Mouse (Mus musculus) MEL (cell line): ENCODE data around the gene Apba1. TPM values are rescaled to one million over a fixed set of nuclear protein-coding genes. Genes with fewer than 3 reads are reported as not detected.

ENCODE experiments used
- DNase-seq: peaks from one replicate; pipeline ENCODE4 v3.0.0; 2011; ENCODE audit warnings: low read depth, low spot score
- H3K27ac ChIP-seq: 2 replicates; pipeline ENCODE4 v1.5.1; 2012; ENCODE audit warnings: low read depth, mild to moderate bottlenecking, control low read depth, low read length, moderate library complexity; ENCODE audit not compliant: control insufficient read depth
- H3K27me3 ChIP-seq, 2 experiments: fragments of 150-350 bp in 1 of 2; sonication (generic) in 1 of 2; 2 replicates each; pipeline ENCODE4 v1.6.1; 2012; ENCODE audit warnings: low read length in 2 of 2, mild to moderate bottlenecking in 2 of 2, improper control_type of control experiment in 1 of 2, moderate library complexity in 1 of 2; ENCODE audit not compliant: insufficient read depth in 2 of 2, control insufficient read depth in 1 of 2
- H3K36me3 ChIP-seq, 2 experiments: 2 replicates each; pipeline ENCODE4 v1.6.1; 2012 to 2014; ENCODE audit warnings: low read length in 2 of 2, improper control_type of control experiment in 1 of 2, inconsistent platforms in 1 of 2, mild to moderate bottlenecking in 1 of 2; ENCODE audit not compliant: insufficient read depth in 2 of 2, control insufficient read depth in 1 of 2
- H3K4me1 ChIP-seq, 2 experiments: fragments of 150-350 bp in 1 of 2; sonication (generic) in 1 of 2; 2 replicates each; pipeline ENCODE4 v1.6.1; 2012; ENCODE audit warnings: low read length in 2 of 2, improper control_type of control experiment in 1 of 2, mild to moderate bottlenecking in 1 of 2; ENCODE audit not compliant: insufficient read depth in 2 of 2, control insufficient read depth in 1 of 2
- H3K4me3 ChIP-seq, 2 experiments: fragments of 150-350 bp in 1 of 2; sonication (generic) in 1 of 2; 2 replicates each; pipeline ENCODE4 v1.5.1; 2012; ENCODE audit warnings: low read depth in 2 of 2, low read length in 2 of 2, mild to moderate bottlenecking in 2 of 2, moderate library complexity in 2 of 2, control low read depth in 1 of 2, improper control_type of control experiment in 1 of 2; ENCODE audit not compliant: control insufficient read depth in 1 of 2, insufficient read depth in 1 of 2
- H3K79me2 ChIP-seq: 2 replicates; pipeline ENCODE4 v1.6.1; 2012; ENCODE audit warnings: mild to moderate bottlenecking, low read length, moderate library complexity; ENCODE audit not compliant: control insufficient read depth, poor library complexity, insufficient read depth
- H3K9ac ChIP-seq: 2 replicates; pipeline ENCODE4 v1.6.1; 2012; ENCODE audit warnings: low read depth, mild to moderate bottlenecking, control low read depth, low read length, moderate library complexity; ENCODE audit not compliant: control insufficient read depth, poor library complexity, severe bottlenecking
- H3K9me3 ChIP-seq: fragments of 150-350 bp; sonication (generic); replicated peaks from 2 replicates; pipeline ENCODE4 v1.6.1; 2012; ENCODE audit warnings: mild to moderate bottlenecking, low read length, improper control_type of control experiment, moderate library complexity; ENCODE audit not compliant: insufficient read depth
- BHLHE40 ChIP-seq: IDR thresholded peaks from 2 replicates; pipeline ENCODE4 v1.6.1; 2012; ENCODE audit warnings: low read depth, mild to moderate bottlenecking, inconsistent platforms, low read length, improper control_type of control experiment, borderline replicate concordance
- CHD1 ChIP-seq: IDR thresholded peaks from 2 replicates; pipeline ENCODE4 v1.6.1; 2012; ENCODE audit warnings: low read depth, mild to moderate bottlenecking, inconsistent platforms, low read length, improper control_type of control experiment
- CTCF ChIP-seq, 3 experiments: IDR thresholded peaks in 2 of 3; conservative IDR thresholded peaks in 1 of 3; 2 replicates each; pipeline ENCODE4 v1.5.1; 2011 to 2012; ENCODE audit warnings: low read length in 3 of 3, low read depth in 2 of 3, mild to moderate bottlenecking in 2 of 3, improper control_type of control experiment in 1 of 3, inconsistent platforms in 1 of 3, mixed read lengths in 1 of 3, moderate library complexity in 1 of 3; ENCODE audit not compliant: control insufficient read depth in 1 of 3, insufficient read depth in 1 of 3, poor library complexity in 1 of 3, severe bottlenecking in 1 of 3
- E2F4 ChIP-seq: IDR thresholded peaks from 2 replicates; pipeline ENCODE4 v1.6.1; 2011; ENCODE audit warnings: low read depth, low read length, improper control_type of control experiment, borderline replicate concordance
- ELF1 ChIP-seq: IDR thresholded peaks from 2 replicates; pipeline ENCODE4 v1.6.1; 2014; ENCODE audit warnings: low read depth, mild to moderate bottlenecking, inconsistent platforms, low read length, improper control_type of control experiment, moderate library complexity
- EP300 ChIP-seq, 2 experiments: IDR thresholded peaks; 2 replicates each; pipeline ENCODE4 v1.6.1; 2011; ENCODE audit warnings: improper control_type of control experiment in 2 of 2, low read length in 2 of 2, low read depth in 1 of 2, mild to moderate bottlenecking in 1 of 2
- ETS1 ChIP-seq: IDR thresholded peaks from 2 replicates; pipeline ENCODE4 v1.6.1; 2012; ENCODE audit warnings: low read depth, mild to moderate bottlenecking, inconsistent platforms, low read length, improper control_type of control experiment, moderate library complexity
- GABPA ChIP-seq: IDR thresholded peaks from 2 replicates; pipeline ENCODE4 v1.6.1; 2012; ENCODE audit warnings: low read depth, mild to moderate bottlenecking, inconsistent platforms, low read length, improper control_type of control experiment, moderate library complexity
- GATA1 ChIP-seq: IDR thresholded peaks from 2 replicates; pipeline ENCODE4 v1.6.1; 2011; ENCODE audit warnings: low read depth, low read length, improper control_type of control experiment
- KAT2A ChIP-seq: conservative IDR thresholded peaks from 2 replicates; pipeline ENCODE4 v1.6.1; 2012; ENCODE audit warnings: low read depth, low read length, improper control_type of control experiment, inconsistent platforms
- MYB ChIP-seq: IDR thresholded peaks from 2 replicates; pipeline ENCODE4 v1.6.1; 2011; ENCODE audit warnings: mild to moderate bottlenecking, low read depth, low read length, improper control_type of control experiment
- MYC ChIP-seq: IDR thresholded peaks from 2 replicates; pipeline ENCODE4 v1.6.1; 2011; ENCODE audit warnings: low read depth, mild to moderate bottlenecking, low read length, improper control_type of control experiment, moderate library complexity
- POLR2A ChIP-seq, 2 experiments: IDR thresholded peaks; 2 replicates each; pipeline ENCODE4 v1.6.1; 2011 to 2012; ENCODE audit warnings: low read length in 2 of 2, mild to moderate bottlenecking in 2 of 2, control low read depth in 1 of 2, improper control_type of control experiment in 1 of 2, low read depth in 1 of 2, moderate library complexity in 1 of 2; ENCODE audit not compliant: control insufficient read depth in 1 of 2, insufficient read depth in 1 of 2, poor library complexity in 1 of 2
- POLR2AphosphoS2 ChIP-seq: IDR thresholded peaks from 2 replicates; pipeline ENCODE4 v1.6.1; 2011; ENCODE audit warnings: low read length, improper control_type of control experiment
- RAD21 ChIP-seq: IDR thresholded peaks from 2 replicates; pipeline ENCODE4 v1.6.1; 2011; ENCODE audit warnings: mild to moderate bottlenecking, low read depth, low read length, improper control_type of control experiment
- RCOR1 ChIP-seq: IDR thresholded peaks from 2 replicates; pipeline ENCODE4 v1.6.1; 2012; ENCODE audit warnings: low read depth, mild to moderate bottlenecking, inconsistent platforms, low read length, improper control_type of control experiment
- SMC3 ChIP-seq: IDR thresholded peaks from 2 replicates; pipeline ENCODE4 v1.6.1; 2011; ENCODE audit warnings: low read depth, low read length, improper control_type of control experiment
- TAL1 ChIP-seq: IDR thresholded peaks from 2 replicates; pipeline ENCODE4 v1.6.1; 2012; ENCODE audit warnings: mild to moderate bottlenecking, inconsistent platforms, low read length, moderate library complexity, mixed read lengths
- TBP ChIP-seq: IDR thresholded peaks from 2 replicates; pipeline ENCODE4 v1.8.0; 2011; ENCODE audit warnings: low read depth, low read length, improper control_type of control experiment
- TCF12 ChIP-seq: IDR thresholded peaks from 2 replicates; pipeline ENCODE4 v1.6.1; 2014; ENCODE audit warnings: low read depth, mild to moderate bottlenecking, inconsistent platforms, low read length, improper control_type of control experiment, moderate library complexity
- UBTF ChIP-seq: IDR thresholded peaks from 2 replicates; pipeline ENCODE4 v1.6.1; 2012; ENCODE audit warnings: low read depth, mild to moderate bottlenecking, inconsistent platforms, low read length, improper control_type of control experiment, moderate library complexity, borderline replicate concordance; ENCODE audit not compliant: insufficient read depth
- USF1 ChIP-seq: IDR thresholded peaks from 2 replicates; pipeline ENCODE4 v1.6.1; 2014; ENCODE audit warnings: low read depth, mild to moderate bottlenecking, inconsistent platforms, low read length, improper control_type of control experiment, moderate library complexity
- USF2 ChIP-seq, 2 experiments: IDR thresholded peaks; 2 replicates each; pipeline ENCODE4 v1.6.1; 2011 to 2012; ENCODE audit warnings: improper control_type of control experiment in 2 of 2, low read length in 2 of 2, borderline replicate concordance in 1 of 2, inconsistent platforms in 1 of 2, low read depth in 1 of 2, mild to moderate bottlenecking in 1 of 2; ENCODE audit not compliant: insufficient read depth in 1 of 2
- ZMIZ1 ChIP-seq: IDR thresholded peaks from 2 replicates; pipeline ENCODE4 v1.6.1; 2012; ENCODE audit warnings: low read depth, mild to moderate bottlenecking, inconsistent platforms, low read length, improper control_type of control experiment, moderate library complexity
- polyA plus RNA-seq, 2 experiments: library from polyadenylated mRNA; stranded (reverse) in 1 of 2; unstranded in 1 of 2; fragments of >175 nt in 1 of 2; fragments of >200 nt in 1 of 2; gene quantifications; 2 replicates each; pipeline versions ENCODE4 v1.2.1 to v1.2.4; 2012; ENCODE audit warnings: low replicate concordance in 2 of 2, low read depth in 1 of 2; ENCODE audit not compliant: insufficient read length in 2 of 2, insufficient read depth in 1 of 2, missing spikeins in 1 of 2
- total RNA-seq: library from RNA; depleted of rRNA; stranded (reverse); fragments of 300-350 nt; gene quantifications from 2 replicates; pipeline ENCODE4 v1.2.3, GENCODE M21; 2012

The Apba1 gene
- total and polyA plus RNA-seq, 3 experiments, result under 0.01 to 0.03 TPM; not detected in 1

GRCm38 (mm10) chr19:23763371-23763770 is 4.7 kb downstream of the Apba1 start:
- Histone ChIP-seq H3K4me1 (no peaks in the 10 kb centered on the region), H3K9ac (no peak overlapping the region), H3K27ac (no peak overlapping the region), H3K9me3 (no peaks in the 10 kb centered on the region), H3K36me3 (no peaks in the 10 kb centered on the region), H3K27me3 (peaks cover 3 to 6% of the 10 kb centered on the region in 2 experiments; a peak in 3 of 4 replicates), H3K4me3 (no peak overlapping the region), H3K79me2 (no peaks in the 10 kb centered on the region; the same call in 1 of the 2 replicates)
- TF ChIP-seq BHLHE40 (no peak), RCOR1 (no peak), EP300 (IDR thresholded peaks at IDR 0.05; ENCODE audit: low read depth in 1 of 2, low read length in 2 of 2) (no peak), ETS1 (no peak), SMC3 (no peak), MYB (no peak), POLR2AphosphoS2 (no peak), KAT2A (no peak), TAL1 (no peak), ZMIZ1 (no peak), GABPA (no peak), USF1 (no peak), TCF12 (no peak)
- no peak for DNase-seq

- H3K9me3 ChIP-seq, result no peaks in the 10 kb centered on the region
- H3K27me3 ChIP-seq, result peaks cover 3% of the 10 kb centered on the region in 2 experiments; a peak in 3 of 4 replicates
- TF ChIP-seq RCOR1, result no peak
- no peak for TF ChIP-seq USF2 (IDR thresholded peaks at IDR 0.05; ENCODE audit: borderline replicate concordance in 1 of 2, insufficient read depth in 1 of 2, low read depth in 1 of 2, low read length in 2 of 2)
- TF ChIP-seq SMC3, result no peak
- TF ChIP-seq TBP, result no peak
- no peak for TF ChIP-seq ELF1
- TF ChIP-seq E2F4, result no peak
- no peak for TF ChIP-seq RAD21
- no peak for TF ChIP-seq TCF12
- no peak for TF ChIP-seq POLR2A (IDR thresholded peaks at IDR 0.05; ENCODE audit: control insufficient read depth in 1 of 2, insufficient read depth in 1 of 2, low read depth in 1 of 2, low read length in 2 of 2, poor library complexity in 1 of 2)
- TF ChIP-seq CHD1, result no peak
- no peak for TF ChIP-seq TAL1
- TF ChIP-seq POLR2AphosphoS2, result no peak
- no peak for TF ChIP-seq CTCF (IDR thresholded peaks at IDR 0.05 in 2 of 3, conservative IDR thresholded peaks at IDR 0.05 in 1 of 3; ENCODE audit: control insufficient read depth in 1 of 3, insufficient read depth in 1 of 3, low read depth in 2 of 3, low read length in 3 of 3, poor library complexity in 1 of 3, severe bottlenecking in 1 of 3)
- no peak for TF ChIP-seq ZMIZ1
- TF ChIP-seq UBTF, result no peak
- no peak for TF ChIP-seq EP300 (IDR thresholded peaks at IDR 0.05; ENCODE audit: low read depth in 1 of 2, low read length in 2 of 2)
- no peak for TF ChIP-seq MYC
- TF ChIP-seq GATA1, result no peak
- no peak for TF ChIP-seq BHLHE40
- H3K4me3 ChIP-seq, result no peak overlapping the region
- no peak overlapping the region for H3K9ac ChIP-seq
- no peak for DNase-seq
- no peaks in the 10 kb centered on the region for H3K36me3 ChIP-seq
- no peak overlapping the region for H3K27ac ChIP-seq
- H3K79me2 ChIP-seq, result no peaks in the 10 kb centered on the region
- H3K4me1 ChIP-seq, result no peaks in the 10 kb centered on the region
These were observed 5.4 kb downstream of the Apba1 start for GRCm38 (mm10) chr19:23764051-23764450.
